Mouse (Mus musculus): ENCODE measurements at regions not wholly inside any gene's neighbourhood (a gene's known extent, or its start where the extent isn't known, plus 50 kb on each side); places are given as distances from the start of the nearest gene placed in this dataset.

DNA sequence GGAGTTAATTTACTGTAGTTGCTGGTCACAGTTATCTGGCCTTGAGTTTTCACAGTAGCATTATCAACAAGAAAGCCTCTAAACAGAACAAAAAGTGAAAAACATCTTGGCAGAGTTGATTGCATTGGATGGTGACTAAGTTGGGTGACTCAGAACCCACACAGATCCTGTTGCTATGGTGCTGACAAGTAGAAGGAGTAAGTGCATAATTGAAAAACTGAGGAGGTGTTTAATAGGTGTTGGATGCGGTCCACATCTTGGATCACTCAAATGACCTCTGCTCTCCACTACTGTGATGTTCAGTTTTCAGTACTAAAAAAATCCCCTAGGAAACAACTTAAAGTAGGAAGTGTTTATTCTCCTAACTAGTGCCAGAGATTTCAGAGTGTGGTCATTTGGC is 280.3 kb downstream of the Slc16a7 start:
- TF ChIP-seq CTCF (IDR thresholded peaks at IDR 0.05) (no peak), EP300 (IDR thresholded peaks at IDR 0.05) (no peak)
